Mouse (Mus musculus) stomach, embryonic 15.5 days (tissue): ENCODE measurements around the gene Mipol1. TPM values are rescaled to one million over a fixed set of nuclear protein-coding genes. Genes with fewer than 3 reads are reported as not detected.

Experiments used
- ATAC-seq: fragments of 200-750 bp; cut with Nextera tagmentation; 2 replicates; pipeline ENCODE4 v1.8.0; 2017; ENCODE audit warnings: low read depth, moderate number of reproducible peaks, moderate TSS enrichment; ENCODE audit not compliant: insufficient read depth, low FRiP score
- H3K27ac ChIP-seq: fragments of 300-500 bp; sonication (generic); 2 replicates; pipeline ENCODE4 v1.5.1; 2015; ENCODE audit warnings: mild to moderate bottlenecking, inconsistent platforms
- H3K27me3 ChIP-seq: fragments of 300-500 bp; sonication (generic); replicated peaks from 2 replicates; pipeline ENCODE4 v1.6.1; 2015; ENCODE audit warnings: inconsistent platforms
- H3K36me3 ChIP-seq: fragments of 300-500 bp; sonication (generic); 2 replicates; pipeline ENCODE4 v1.6.1; 2015; ENCODE audit warnings: inconsistent platforms
- H3K4me1 ChIP-seq: fragments of 300-500 bp; sonication (generic); 2 replicates; pipeline ENCODE4 v1.6.1; 2015; ENCODE audit warnings: inconsistent platforms
- H3K4me2 ChIP-seq: fragments of 300-500 bp; sonication (generic); 2 replicates; pipeline ENCODE4 v1.6.1; 2015; ENCODE audit warnings: mild to moderate bottlenecking, inconsistent platforms
- H3K4me3 ChIP-seq: fragments of 300-500 bp; sonication (generic); replicated peaks from 2 replicates; pipeline ENCODE4 v1.5.1; 2015; ENCODE audit warnings: inconsistent platforms
- H3K9ac ChIP-seq: fragments of 300-500 bp; sonication (generic); 2 replicates; pipeline ENCODE4 v1.6.1; 2015; ENCODE audit warnings: inconsistent platforms
- H3K9me3 ChIP-seq: fragments of 300-500 bp; sonication (generic); 2 replicates; pipeline ENCODE4 v1.6.1; 2016; ENCODE audit warnings: inconsistent platforms
- WGBS: fragments of 180-500 bp; shearing (Covaris S2); methylation state at CpG from one replicate; pipeline ENCODE4 v1.1.7; 2015; 5-methylcytosine and 5-hydroxymethylcytosine counted together
- polyA plus RNA-seq: library from polyadenylated mRNA; unstranded; fragments of >200 nt; fragmentation: Nextera tagmentation; extraction: Ambion mirVana; gene quantifications from 2 replicates; pipeline ENCODE4 v1.2.1, GENCODE M21; 2015

The Mipol1 gene
- polyA plus RNA-seq, 1 experiment from 2014 or later: 10.0 TPM

DNA sequence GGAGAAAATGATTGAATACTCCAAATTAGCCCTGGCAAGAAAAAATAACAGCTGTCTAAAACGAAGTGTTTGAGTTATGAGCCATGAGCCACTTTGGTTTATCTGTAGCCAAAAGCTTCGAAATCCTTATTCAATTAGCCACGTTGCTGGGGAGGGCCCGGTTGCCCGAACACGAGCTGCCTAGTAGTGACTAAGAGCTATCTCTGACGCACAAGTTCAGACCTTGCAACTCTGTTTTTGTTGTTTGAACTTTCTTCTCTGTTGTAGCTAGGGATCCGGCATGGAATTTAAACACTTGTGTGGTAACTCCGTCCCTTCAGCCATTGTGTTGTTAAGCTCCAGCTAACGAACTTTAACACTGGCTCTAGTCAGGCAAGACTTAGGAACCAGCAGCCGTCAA, 278.7 kb downstream of the Mipol1 start:
- Histone ChIP-seq H3K4me3 (no peak overlapping the region), H3K4me1 (0 out of 2 replicates have a peak, but pooled peaks cover 3% of the 10 kb centered on the region), H3K9me3 (no peaks in the 10 kb centered on the region), H3K36me3 (no peaks in the 10 kb centered on the region), H3K27me3 (no peaks in the 10 kb centered on the region), H3K9ac (no peak overlapping the region), H3K4me2 (no peak overlapping the region), H3K27ac (no peak overlapping the region)
- no peak for ATAC-seq
- WGBS: 41% methylated on average over 11 of the region's 11 CpGs

DNA sequence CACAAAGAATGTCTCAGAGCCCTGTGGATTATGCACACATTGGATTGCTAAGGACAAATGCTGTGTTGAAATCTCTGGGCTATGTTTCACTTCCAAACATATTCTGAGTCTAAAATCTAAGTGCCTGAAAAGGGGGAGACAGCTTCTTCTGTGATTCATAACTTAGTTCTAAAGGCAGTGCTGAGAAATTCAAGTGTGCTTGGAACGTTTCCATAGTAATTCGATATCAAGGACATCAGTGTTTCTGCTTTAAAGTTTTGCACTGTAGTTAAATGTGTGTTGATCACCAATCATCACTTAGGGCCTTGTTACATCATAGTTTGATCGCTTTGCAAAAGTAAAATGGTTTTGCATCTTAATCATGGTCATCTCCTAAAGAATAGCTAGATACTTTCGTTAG, 279.5 kb downstream of the Mipol1 start:
- WGBS: 45% methylated on average over 4 of the region's 4 CpGs
- no peaks in the 10 kb centered on the region for H3K9me3 ChIP-seq
- no peak for ATAC-seq

DNA sequence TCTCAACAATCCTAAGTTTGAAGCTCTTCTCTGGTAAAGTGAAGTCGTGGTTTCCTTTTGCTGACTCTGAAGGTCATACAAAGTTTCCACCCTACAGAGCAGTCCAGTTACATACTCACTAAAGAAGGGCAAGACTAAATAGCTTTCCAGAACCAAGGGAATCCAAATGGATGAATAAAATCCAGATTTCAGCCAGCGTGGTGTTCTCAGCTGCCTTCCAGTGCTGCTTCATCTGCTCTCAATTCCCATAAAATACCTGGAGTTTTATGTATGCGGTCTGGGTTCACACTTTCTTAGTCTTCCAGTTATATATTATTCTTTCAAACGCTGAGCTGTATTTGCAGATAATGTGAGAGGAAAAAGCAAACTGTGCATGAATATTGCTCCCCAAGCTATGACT, 280.9 kb downstream of the Mipol1 start:
- no peaks in the 10 kb centered on the region for H3K9me3 ChIP-seq
- H3K4me2 ChIP-seq: no peak overlapping the region
- 0 out of 2 replicates have a peak, but pooled peaks cover 3% of the 10 kb centered on the region for H3K4me1 ChIP-seq
- H3K36me3 ChIP-seq: no peaks in the 10 kb centered on the region
- no peak for ATAC-seq
- no peak overlapping the region for H3K9ac ChIP-seq
- no peak overlapping the region for H3K27ac ChIP-seq
- WGBS: 85% methylated on average over 4 of the region's 4 CpGs
- H3K4me3 ChIP-seq: no peak overlapping the region
- H3K27me3 ChIP-seq: no peaks in the 10 kb centered on the region

More for the DNA sequence above, 279.5 kb downstream of the Mipol1 start:
- Histone ChIP-seq H3K27me3 (no peaks in the 10 kb centered on the region), H3K4me3 (no peak overlapping the region), H3K4me1 (0 out of 2 replicates have a peak, but pooled peaks cover 3% of the 10 kb centered on the region), H3K36me3 (no peaks in the 10 kb centered on the region), H3K9ac (no peak overlapping the region), H3K4me2 (no peak overlapping the region), H3K27ac (no peak overlapping the region)

DNA sequence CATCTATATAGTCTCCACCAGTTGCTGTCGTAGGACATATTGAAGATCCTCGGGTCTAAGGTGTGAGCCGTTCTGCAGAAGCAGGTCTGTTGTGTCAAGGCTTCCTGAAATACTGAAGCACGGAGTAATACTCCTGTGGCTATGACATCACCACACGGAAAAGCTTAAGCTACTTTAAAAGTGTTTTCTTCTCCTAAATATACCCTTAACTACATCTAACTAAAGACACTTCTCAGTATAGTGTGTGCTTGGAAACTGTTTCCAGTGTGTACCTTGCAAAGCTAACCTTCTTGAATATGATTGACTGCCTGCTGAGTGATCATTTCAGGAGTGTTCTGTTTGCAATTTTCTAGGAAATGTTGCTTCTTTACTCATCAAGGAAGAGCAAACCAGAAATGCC, 281.3 kb downstream of the Mipol1 start:
- Histone ChIP-seq H3K4me1 (0 out of 2 replicates have a peak, but pooled peaks cover 3% of the 10 kb centered on the region), H3K4me3 (no peak overlapping the region), H3K36me3 (no peaks in the 10 kb centered on the region), H3K9me3 (no peaks in the 10 kb centered on the region), H3K9ac (no peak overlapping the region), H3K27ac (no peak overlapping the region), H3K27me3 (no peaks in the 10 kb centered on the region), H3K4me2 (no peak overlapping the region)
- WGBS: 85% methylated on average over 5 of the region's 5 CpGs
- no peak for ATAC-seq

DNA sequence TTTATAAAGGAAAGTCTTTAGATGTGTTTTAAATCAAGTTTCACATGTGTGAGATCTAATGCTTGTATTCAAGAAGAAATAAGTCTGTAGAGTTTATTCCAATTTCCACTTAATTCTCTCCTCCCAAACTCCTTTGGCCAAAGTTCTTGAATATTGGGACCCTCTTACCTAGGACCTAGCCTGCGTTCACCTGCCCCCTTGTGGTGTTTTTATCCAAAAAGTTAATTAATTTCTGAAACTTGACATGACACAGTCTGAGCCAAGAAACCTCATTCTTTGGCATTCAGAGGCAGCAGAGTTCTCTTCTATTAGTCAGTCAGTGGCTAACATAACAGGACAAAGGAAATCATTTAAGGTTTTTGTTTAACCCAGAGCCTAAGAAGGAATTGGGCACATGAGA, 284.3 kb downstream of the Mipol1 start:
- Histone ChIP-seq H3K27ac (no peak overlapping the region), H3K4me2 (no peak overlapping the region), H3K9me3 (no peaks in the 10 kb centered on the region), H3K4me3 (no peak overlapping the region), H3K9ac (no peak overlapping the region), H3K27me3 (no peaks in the 10 kb centered on the region), H3K4me1 (no peaks in the 10 kb centered on the region), H3K36me3 (no peaks in the 10 kb centered on the region)
- WGBS: 36% methylated on average over 1 of the region's 1 CpGs
- no peak for ATAC-seq

DNA sequence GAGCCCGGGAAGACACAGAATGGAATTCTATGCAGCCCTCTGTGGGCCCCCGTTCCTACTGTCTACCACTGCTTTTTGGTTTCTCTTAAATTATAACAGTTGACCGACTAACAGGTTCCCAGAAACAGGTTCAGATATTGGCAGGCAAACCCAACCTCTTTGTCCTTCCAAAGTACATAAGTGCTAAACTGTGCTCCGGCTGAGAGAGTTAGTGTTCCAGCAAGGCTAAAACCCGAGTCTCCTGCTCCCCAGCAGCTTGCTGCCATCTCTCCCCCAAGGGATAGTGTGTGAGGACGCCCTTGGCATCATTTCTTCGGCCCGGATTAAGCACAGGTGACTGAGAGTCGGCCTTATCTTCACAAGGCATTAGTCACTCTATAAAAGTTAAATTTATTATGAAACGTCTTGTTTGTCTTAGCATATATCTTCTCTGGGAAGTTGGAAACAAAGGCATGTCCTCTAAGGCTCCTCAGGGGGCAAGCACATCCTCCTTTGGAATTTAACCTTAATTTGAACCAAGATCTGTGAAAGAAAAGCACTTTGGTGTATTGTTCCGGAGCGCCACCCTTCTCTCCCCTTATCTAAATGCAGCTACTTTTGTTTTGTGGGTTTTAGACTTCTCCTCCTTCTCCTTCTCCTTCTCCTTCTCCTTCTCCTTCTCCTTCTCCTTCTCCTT, 285.6 kb downstream of the Mipol1 start:
- ATAC-seq: peak; percentile 58; the same call in 1 of the 2 replicates
- Histone ChIP-seq H3K27ac (no peak overlapping the region; the same call in 1 of the 2 replicates), H3K9me3 (no peaks in the 10 kb centered on the region), H3K4me3 (no peak overlapping the region), H3K4me1 (no peaks in the 10 kb centered on the region), H3K27me3 (no peaks in the 10 kb centered on the region), H3K4me2 (peak overlapping the region; percentile 8; the same call in 1 of the 2 replicates), H3K9ac (no peak overlapping the region), H3K36me3 (no peaks in the 10 kb centered on the region)
- WGBS: 42% methylated on average over 12 of the region's 12 CpGs

DNA sequence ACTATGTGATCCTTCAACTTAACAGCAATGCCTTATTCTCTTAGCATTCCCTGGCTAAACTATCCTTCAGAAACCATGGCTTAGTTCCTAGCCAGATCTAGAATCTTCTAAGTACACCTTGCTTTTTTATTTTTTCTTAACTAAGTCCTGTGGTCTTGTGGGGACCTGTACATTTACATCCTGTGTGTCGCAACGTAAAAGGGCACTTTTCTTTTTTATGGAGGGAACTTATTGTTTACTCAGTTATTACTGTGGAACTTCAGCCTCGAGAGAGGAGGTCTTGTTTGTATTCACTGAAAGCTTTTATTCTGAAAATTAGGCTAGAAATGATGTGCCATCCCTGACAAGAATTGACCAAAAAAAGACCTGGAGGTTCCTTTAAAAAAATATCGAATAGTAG, 298.1 kb downstream of the Mipol1 start:
- no peaks in the 10 kb centered on the region for H3K4me1 ChIP-seq
- peaks cover 13% of the 10 kb centered on the region for H3K27me3 ChIP-seq
- ATAC-seq: no peak
- H3K9ac ChIP-seq: no peak overlapping the region
- no peaks in the 10 kb centered on the region for H3K36me3 ChIP-seq
- H3K4me3 ChIP-seq: no peak overlapping the region
- H3K9me3 ChIP-seq: no peaks in the 10 kb centered on the region
- no peak overlapping the region for H3K27ac ChIP-seq
- WGBS: 41% methylated on average over 4 of the region's 4 CpGs
- no peak overlapping the region for H3K4me2 ChIP-seq

DNA sequence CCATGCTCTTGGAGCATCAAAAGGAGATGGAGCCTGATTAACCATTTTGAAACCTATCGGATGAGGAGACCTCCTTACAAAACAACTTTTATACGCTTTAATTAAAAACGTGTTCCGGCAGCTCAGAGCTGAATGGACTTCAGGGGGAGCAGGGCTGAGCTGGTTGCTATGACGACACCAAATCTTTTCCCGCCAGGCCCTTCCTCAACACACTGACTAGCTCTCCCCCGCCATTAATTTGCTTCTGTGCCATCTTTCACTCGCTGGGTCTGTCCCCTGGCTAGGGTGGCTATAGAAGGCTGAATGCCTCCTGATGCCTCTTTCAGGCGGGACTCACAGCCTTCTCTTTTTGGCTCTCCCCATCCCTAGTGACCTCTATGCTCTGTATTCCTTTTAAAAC, 300.2 kb downstream of the Mipol1 start:
- ATAC-seq: no peak
- Histone ChIP-seq H3K9ac (no peak overlapping the region), H3K4me3 (no peak overlapping the region), H3K36me3 (no peaks in the 10 kb centered on the region), H3K4me1 (peaks cover 4% of the 10 kb centered on the region), H3K4me2 (no peak overlapping the region), H3K9me3 (no peaks in the 10 kb centered on the region), H3K27ac (no peak overlapping the region), H3K27me3 (peaks cover 25% of the 10 kb centered on the region)
- WGBS: 33% methylated on average over 9 of the region's 9 CpGs

DNA sequence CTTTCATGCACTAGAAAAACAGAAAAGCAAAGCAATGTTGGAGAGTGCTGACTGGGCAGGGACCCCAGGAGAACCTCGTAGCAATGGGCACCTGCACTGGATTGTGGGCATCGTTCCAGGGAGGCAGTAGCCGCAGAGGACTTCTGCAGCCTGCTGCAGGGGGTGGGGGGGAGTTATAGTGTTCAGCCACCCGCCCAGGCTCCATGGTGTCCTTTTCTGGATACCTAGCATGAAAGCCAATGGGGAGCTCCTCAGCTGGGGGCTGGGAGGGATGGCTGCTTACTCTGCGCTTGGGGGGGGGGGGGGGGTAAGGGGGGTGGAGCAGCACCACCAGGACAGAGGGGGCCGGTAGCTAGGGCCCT, 304.3 kb downstream of the Mipol1 start:
- Histone ChIP-seq H3K27ac (peak overlapping the region; percentile 69; the same call in 1 of the 2 replicates), H3K4me3 (no peak overlapping the region), H3K9me3 (no peaks in the 10 kb centered on the region), H3K27me3 (peaks cover 50% of the 10 kb centered on the region), H3K4me1 (peaks cover 14% of the 10 kb centered on the region), H3K36me3 (no peaks in the 10 kb centered on the region), H3K9ac (no peak overlapping the region), H3K4me2 (peak overlapping the region; percentile 17)
- 1% methylated on average over 5 of the region's 6 CpGs for WGBS
- ATAC-seq: no peak

DNA sequence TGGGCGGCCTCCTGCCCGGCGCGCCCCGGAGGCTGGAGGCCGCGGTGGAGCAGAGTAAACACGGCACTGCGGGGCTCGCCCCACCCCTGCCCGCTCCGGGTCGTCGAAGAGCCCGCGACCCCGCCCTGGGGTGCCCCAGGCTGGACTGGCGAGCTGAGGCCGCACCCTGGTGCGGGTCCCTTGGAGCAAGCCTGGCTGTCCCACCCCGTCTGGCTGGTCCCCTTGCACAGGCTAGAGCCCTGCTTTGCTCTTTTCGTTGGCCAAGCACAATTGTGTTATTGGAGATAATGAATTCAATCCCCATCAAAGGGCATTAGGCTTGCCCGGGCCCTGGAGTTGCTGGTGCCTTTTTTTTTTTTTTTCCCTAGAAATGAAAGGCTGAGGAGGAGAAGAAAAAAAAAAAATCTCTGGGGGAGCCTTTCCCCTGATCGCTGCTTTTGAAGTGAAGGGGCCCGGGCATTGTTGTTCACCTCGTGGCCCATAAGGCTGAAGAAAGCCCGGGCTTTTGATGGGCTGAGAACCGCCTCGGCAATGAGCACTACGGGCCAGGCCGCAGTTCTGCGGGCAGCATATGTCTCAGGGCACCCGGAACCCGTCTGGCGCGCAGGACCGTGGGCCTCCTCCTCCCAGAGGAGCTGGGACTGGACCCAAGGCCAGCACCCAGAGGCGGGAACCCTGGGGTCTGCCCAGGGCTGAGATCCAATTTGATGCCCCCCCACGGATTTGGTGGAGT, 304.8 kb downstream of the Mipol1 start:
- Histone ChIP-seq H3K27me3 (peaks cover 50% of the 10 kb centered on the region), H3K9ac (0 out of 2 replicates have a peak overlapping the region, but pooled peaks have one; percentile 4), H3K27ac (peak overlapping the region; percentile 90), H3K4me1 (peaks cover 14% of the 10 kb centered on the region), H3K4me2 (peak overlapping the region; percentile 17), H3K9me3 (no peaks in the 10 kb centered on the region), H3K36me3 (no peaks in the 10 kb centered on the region), H3K4me3 (0 out of 2 replicates have a peak overlapping the region, but pooled peaks have one; percentile 2)
- 1% methylated on average over 34 of the region's 39 CpGs for WGBS
- ATAC-seq: peak; percentile 92

DNA sequence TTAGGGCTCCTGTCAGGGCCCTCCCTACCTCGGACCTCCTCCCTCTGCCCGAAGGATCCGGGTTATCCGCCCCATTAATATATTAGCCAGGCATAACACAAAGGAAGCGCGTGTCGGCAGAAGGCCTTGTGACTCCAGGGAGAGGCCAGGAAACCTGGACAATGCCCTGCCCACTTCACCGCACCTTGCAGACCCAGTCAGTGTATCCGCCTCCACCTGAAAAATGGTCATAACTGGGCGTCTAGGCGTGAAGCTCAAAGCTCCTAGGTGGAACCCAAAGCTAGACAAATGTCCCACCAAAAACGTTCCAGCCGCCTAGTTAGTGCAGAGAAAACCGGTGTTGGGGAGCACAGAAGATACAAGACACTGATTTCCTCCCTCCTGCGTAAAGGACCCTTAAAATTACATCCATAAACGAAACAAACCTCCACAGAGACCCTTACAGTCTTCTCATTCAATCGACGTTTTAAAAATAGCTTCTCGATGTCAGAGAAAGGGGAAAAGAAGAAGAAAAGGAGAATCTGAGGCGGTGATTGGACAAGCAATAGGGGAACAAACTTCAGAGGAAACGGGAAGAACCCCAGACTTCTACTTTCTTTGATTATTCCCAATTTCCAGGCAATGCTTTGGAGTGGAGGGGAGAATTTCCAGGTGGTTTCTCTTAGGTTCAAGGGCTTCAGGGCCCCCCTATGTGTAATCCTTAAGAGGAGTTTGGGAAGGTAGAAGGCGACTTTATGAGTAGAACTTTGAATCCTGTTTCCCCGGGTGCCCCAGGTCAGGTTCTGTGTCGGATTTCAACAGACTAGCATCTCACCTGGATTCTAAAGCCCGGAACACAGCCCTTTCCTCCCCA, 306.1 kb downstream of the Mipol1 start:
- Histone ChIP-seq H3K36me3 (no peaks in the 10 kb centered on the region), H3K4me2 (peak overlapping the region; percentile 17), H3K27me3 (peaks cover 55% of the 10 kb centered on the region), H3K9ac (no peak overlapping the region; the same call in 1 of the 2 replicates), H3K4me1 (peaks cover 14% of the 10 kb centered on the region), H3K27ac (peak overlapping the region; percentile 90), H3K9me3 (no peaks in the 10 kb centered on the region), H3K4me3 (no peak overlapping the region)
- WGBS: 2% methylated on average over 25 of the region's 25 CpGs
- peak; percentile 32; the same call in 1 of the 2 replicates for ATAC-seq
